Mouse (Mus musculus) heart, postnatal 25 days (tissue): ENCODE results near the gene Txn2. TPM values are rescaled to one million over a fixed set of nuclear protein-coding genes. Genes with fewer than 3 reads are reported as not detected.
A peak's percentile ranks its signal among the peaks of the same experiment; 100 is the strongest.

Source experiments
- DNase-seq: peaks from one replicate; pipeline ENCODE4 v3.0.0; 2022; ENCODE audit warnings: low spot score
- intact Hi-C: fragments of 180-260 bp; cut with DNase I; formaldehyde crosslinking; loops from one replicate; pipeline ENCODE4 v1.15.1; 2025
- total RNA-seq, 2 experiments: library from RNA; stranded (reverse); gene quantifications; 2 replicates each; pipeline ENCODE4 v1.2.3; 2021

Gene Txn2
- total RNA-seq, 2 experiments from 2014 or later = 278 to 282 TPM

GRCm38 (mm10) chr15:77935673-77936375 lies 7.0 kb upstream of the Txn2 start:
- intact Hi-C loops = loop anchor here (2.0 kb wide), 1 partner anchor 35 kb away; the partner anchor contains the start of gene Eif3d

DNA sequence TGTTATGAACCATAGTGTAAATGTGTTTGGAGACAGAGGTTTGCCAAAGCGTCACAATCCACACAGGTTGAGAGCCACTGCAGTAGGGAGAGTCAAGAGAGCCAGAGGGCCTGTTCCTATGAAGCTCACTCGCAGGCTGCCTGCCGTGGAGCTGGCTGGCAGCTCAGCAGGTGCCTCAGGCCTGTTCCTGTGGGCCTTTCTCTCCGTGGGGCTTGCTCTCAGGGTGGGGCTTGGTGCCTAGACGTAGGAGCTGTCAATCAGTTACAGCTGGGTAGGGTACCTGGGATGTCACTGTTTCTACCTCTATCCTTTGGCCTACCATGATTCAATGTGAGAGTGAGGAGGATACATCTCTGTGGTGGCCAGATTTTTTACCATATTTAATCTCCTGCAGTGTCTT lies 6.2 kb upstream of the Txn2 start:
- no peak for DNase-seq
- intact Hi-C loops = loop anchor here (2.0 to 5.0 kb wide), 2 partner anchors 36 to 242 kb away; partner anchors contain the start of gene Eif3d

More at GRCm38 (mm10) chr15:77935673-77936375, 7.0 kb upstream of the Txn2 start:
- no peak for DNase-seq

DNA sequence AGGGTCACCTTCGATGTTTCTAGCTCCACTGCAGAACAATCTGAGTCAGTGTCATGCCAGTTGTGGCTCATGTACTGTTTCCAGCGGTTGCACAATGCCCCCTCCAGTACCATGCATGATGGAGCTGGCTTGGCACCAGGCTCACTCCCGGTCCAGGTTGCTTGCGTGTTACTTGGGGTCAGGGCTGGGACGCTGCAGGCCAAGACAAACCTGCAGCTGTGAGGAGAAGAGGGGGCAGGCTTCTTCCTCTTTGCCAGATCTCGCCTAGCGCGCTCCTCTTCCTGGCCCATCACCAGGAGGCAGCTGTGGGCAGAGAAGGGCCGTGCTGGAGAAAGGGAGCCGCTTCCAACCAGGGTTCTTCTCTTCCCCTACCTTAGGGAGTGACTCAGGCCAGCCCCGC lies 5.5 kb upstream of the Txn2 start:
- no peak for DNase-seq
- intact Hi-C loops = loop anchor here (2.0 to 5.0 kb wide), 2 partner anchors 36 to 243 kb away; partner anchors contain the start of gene Eif3d

GRCm38 (mm10) chr15:77933770-77934169 lies 5.0 kb upstream of the Txn2 start:
- intact Hi-C loops = loop anchor here (2.0 to 5.0 kb wide), 2 partner anchors 37 to 244 kb away; partner anchors contain the start of gene Eif3d

GRCm38 (mm10) chr15:77933222-77933621 lies 4.4 kb upstream of the Txn2 start:
- DNase-seq = no peak
- intact Hi-C loops = loop anchor here (5.0 kb wide), 1 partner anchor 244 kb away; no protein-coding TSS in a partner anchor

More at GRCm38 (mm10) chr15:77933770-77934169, 5.0 kb upstream of the Txn2 start:
- peak; percentile 93 for DNase-seq

GRCm38 (mm10) chr15:77931689-77932016 lies 2.8 kb upstream of the Txn2 start:
- intact Hi-C loops = loop anchor here (5.0 kb wide), 1 partner anchor 246 kb away; no protein-coding TSS in a partner anchor

DNA sequence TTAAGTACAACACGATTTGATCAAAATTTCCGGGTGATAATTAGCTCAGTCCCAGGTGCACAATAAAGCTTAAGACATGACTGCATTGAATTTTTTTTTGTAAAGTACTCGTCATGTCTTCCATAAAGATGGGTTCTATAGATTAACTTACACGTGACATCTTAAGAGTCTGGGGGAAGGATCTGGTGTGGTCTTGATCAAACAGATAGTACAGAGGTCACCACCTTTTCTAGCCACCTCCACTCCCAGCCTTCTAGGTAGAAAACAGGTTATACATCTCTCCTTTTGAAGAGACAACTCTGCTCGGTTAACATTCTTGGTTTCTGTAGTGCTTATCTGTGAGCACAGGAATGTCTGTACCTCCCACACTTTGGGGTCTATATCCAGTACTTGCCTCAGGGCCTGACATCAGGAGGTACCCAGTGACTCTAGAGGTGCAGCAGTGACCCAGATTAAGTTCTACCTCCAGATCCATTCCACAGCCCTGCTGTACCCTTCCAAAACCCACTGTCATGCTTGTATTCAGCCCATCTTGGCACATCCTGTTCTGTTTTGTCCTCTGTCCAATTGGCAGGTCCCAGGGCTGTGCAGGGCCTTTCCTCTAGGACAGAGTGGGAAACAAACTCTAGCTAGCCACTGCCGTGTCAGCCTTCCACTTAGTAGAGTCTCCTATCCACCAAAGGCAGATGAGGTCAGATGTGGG lies 2.3 kb upstream of the Txn2 start:
- DNase-seq = no peak
- intact Hi-C loops = loop anchor here (5.0 kb wide), 1 partner anchor 246 kb away; no protein-coding TSS in a partner anchor

More at GRCm38 (mm10) chr15:77931689-77932016, 2.8 kb upstream of the Txn2 start:
- DNase-seq = no peak

- no peak for DNase-seq
- intact Hi-C loops = loop anchor here (5.0 kb wide), 1 partner anchor 247 kb away; no protein-coding TSS in a partner anchor
These were observed 998 bp upstream of the Txn2 start for GRCm38 (mm10) chr15:77929804-77930203.

- DNase-seq = no peak
- intact Hi-C loops = no loop called here
These were observed 715 bp downstream of the Txn2 start for GRCm38 (mm10) chr15:77928091-77928490.

GRCm38 (mm10) chr15:77926921-77927320 lies 1.9 kb downstream of the Txn2 start:
- DNase-seq = no peak
- intact Hi-C loops = no loop called here

- intact Hi-C loops = no loop called here
These were observed 3.6 kb downstream of the Txn2 start for GRCm38 (mm10) chr15:77925195-77925594.

DNA sequence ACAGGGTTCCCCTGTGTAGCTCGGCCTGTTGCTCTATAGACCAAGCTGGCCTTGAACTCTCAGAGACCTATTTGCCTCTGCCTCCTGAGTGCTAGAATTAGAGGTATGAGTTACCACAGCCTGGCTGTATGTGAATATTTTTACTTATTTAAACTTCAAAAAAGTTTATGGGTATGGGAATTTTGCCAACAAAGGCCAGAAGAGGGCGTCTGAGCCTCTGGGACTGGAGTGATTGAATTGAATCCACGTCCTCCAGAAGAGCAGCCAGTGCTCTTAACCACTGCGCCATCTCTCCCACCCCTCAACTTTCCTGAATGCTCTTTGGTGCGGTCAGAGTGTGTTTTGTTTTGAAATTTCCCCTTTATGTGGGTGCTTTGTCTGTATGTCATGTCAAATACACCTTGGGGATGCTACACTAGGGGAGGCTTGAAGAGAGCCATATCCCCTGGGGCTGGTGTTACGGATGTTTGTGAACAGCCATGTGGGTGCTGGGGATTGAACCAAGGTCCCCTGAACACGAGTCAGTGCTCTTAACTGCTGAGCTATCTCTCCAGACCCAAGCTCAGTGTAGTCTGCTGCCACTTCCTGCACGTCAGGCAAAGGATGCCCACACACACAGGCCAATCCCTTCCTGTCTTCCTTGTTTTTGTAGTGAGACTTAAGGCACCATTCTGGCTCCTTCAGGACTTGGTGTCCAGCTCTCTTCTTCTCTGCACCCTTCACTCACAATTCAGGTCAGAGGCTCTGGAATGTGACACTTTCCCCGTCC lies 5.4 kb downstream of the Txn2 start:
- no peak for DNase-seq
- intact Hi-C loops = no loop called here

More at GRCm38 (mm10) chr15:77925195-77925594, 3.6 kb downstream of the Txn2 start:
- no peak for DNase-seq

DNA sequence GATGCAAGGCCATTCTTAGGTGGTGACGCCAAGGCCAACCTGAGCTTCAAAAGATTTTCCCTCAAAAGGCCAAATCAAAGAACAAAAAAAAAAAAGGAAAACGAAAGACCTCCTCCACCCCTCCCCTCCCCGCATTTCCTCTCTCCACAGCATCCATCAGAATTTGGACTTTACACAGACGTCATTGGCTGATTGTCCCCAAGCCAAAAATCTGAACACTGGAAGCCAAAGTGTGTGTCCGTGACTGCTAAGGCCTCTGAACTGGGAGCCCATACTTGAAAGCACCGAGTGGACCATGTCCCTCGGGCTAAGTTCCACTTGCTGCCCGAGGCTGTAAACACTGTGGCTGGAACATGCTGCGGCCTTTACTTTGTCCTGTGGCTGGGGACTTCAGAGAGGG lies 6.1 kb downstream of the Txn2 start:
- no peak for DNase-seq
- intact Hi-C loops = no loop called here

DNA sequence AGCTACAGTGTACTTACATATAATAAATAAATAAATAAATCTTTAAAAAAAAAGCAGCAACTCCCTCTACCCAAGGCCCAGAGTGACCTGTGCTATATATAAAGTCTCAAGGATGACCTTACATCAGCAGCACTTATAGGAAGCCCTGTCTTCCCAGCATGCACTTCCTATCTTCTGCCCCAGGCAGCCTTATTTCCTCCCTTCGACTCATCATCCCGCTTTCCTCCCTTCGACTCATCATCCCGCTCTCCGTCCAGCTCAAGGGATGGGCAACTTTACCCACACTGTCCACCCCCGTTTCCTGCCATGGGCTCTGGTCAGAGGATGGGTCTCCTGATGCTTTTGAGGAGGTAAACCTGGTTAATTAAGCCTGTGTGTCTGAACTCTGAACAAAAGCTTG lies 7.2 kb downstream of the Txn2 start:
- DNase-seq = no peak
- intact Hi-C loops = no loop called here

GRCm38 (mm10) chr15:77920511-77921462 lies 8.0 kb downstream of the Txn2 start:
- DNase-seq = no peak

GRCm38 (mm10) chr15:77919441-77919840 lies 9.4 kb downstream of the Txn2 start:
- intact Hi-C loops = loop anchor here (5.0 kb wide), 1 partner anchor 77 kb away; the partner anchor contains the start of gene Myh9
- DNase-seq = no peak

More at GRCm38 (mm10) chr15:77920511-77921462, 8.0 kb downstream of the Txn2 start:
- intact Hi-C loops = no loop called here

GRCm38 (mm10) chr15:77916851-77917544 lies 11.8 kb downstream of the Txn2 start:
- peak; percentile 75 for DNase-seq

GRCm38 (mm10) chr15:77915287-77915686 lies 13.5 kb downstream of the Txn2 start:
- intact Hi-C loops = loop anchor here (5.0 kb wide), 1 partner anchor 73 kb away; the partner anchor contains the start of gene Myh9
- DNase-seq = no peak

More at GRCm38 (mm10) chr15:77916851-77917544, 11.8 kb downstream of the Txn2 start:
- intact Hi-C loops = loop anchor here (2.0 to 5.0 kb wide), 3 partner anchors 75 to 142 kb away; partner anchors contain the start of gene Myh9
